Mouse (Mus musculus) gastrocnemius, postnatal 36 days (tissue): ENCODE measurements at regions not wholly inside any gene's neighbourhood (a gene's known extent, or its start where the extent isn't known, plus 50 kb on each side); places are given as distances from the start of the nearest gene placed in this dataset.

Experiments
- DNase-seq, 2 experiments: peaks; one replicate each; pipeline ENCODE4 v3.0.0; 2022
- intact Hi-C: fragments of 180-260 bp; cut with DNase I; formaldehyde crosslinking; loops from one replicate; pipeline ENCODE4 v1.15.1; 2025

- intact Hi-C loops = no loop called here
- DNase-seq = no peak
Observed at GRCm38 (mm10) chr4:12285983-12286382, 114.2 kb upstream of the Fam92a start.

DNA sequence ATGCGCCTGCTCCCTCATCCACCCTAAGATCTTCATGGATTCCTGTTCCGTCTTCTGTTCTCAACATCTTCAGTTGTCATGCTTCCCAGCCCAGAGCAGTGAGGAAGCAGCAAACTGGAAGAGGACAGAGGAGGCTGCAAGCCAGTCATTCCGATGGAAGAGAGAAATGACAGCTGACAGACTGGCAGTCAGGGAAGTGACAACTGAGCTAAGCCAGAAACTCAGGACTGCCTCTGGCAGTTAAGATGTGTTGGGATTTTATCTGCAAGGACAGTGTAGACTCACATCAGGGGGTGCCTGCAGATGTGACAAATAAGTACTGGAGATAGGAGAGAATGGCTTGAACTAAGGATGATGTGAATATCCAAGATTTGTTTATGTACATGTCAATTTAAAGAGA lies 106.1 kb upstream of the Fam92a start:
- intact Hi-C loops = no loop called here

DNA sequence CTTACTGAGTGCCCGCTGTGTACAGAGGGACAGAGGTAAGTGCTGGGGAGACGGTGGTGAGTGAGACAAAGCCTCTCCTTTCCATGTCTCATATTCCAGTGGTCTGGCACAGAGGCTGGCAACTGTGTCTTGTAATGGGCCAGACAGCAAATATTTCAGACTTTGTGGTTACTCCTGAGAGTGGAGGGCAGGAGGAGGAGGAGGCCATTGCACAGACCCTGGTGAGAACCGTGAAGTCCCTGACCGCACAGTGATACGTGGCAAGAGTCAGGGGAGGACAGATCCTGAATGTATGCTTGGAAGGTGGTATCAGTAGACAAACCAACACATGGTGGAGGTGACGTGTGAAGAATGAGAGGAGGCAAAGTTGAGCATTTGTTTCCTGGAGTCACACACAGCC lies 101.6 kb upstream of the Fam92a start:
- intact Hi-C loops = no loop called here
- no peak for DNase-seq

More for the DNA sequence above, 106.1 kb upstream of the Fam92a start:
- no peak for DNase-seq

DNA sequence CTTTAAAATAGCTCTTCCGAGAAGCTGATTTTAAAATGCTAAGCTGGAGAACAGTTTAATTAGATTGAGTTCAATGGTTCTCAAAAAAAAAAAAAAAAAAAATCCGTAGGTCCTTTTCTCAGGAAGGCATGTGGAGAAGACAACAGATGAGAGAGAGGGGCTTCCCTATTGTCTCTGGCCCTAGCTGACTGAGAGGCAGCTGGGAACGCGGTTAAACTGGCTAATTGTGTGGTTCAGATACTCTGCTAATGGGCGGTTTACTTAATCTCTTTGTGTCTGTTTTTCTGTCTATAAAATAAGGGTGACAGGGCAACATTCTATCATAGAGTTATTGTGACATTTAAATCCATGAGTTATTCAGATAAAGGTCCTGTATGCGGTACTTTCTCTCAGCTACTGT lies 101.1 kb upstream of the Fam92a start:
- intact Hi-C loops = no loop called here

GRCm38 (mm10) chr4:12272378-12272777 lies 100.6 kb upstream of the Fam92a start:
- intact Hi-C loops = no loop called here
- DNase-seq = no peak

More for the DNA sequence above, 101.1 kb upstream of the Fam92a start:
- no peak for DNase-seq

DNA sequence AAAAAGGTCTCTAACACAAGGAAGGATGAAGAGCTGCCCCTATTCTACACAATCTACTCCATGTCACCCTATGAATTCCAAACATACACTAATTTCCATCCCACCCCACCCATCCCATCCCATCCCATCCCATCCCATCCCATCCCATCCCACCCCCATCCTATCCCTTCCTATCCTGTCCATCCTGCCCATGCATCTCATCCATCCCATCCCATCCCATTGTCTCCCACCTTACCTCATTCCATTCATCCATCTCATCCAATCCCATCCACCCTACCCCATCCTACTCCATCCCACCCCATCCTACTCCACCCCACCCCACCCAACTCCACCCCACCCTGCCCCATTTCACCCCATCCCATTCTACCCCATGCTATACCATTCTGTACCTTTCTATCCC lies 91.9 kb upstream of the Fam92a start:
- DNase-seq = no peak
- intact Hi-C loops = no loop called here

GRCm38 (mm10) chr4:12263197-12263596 lies 91.4 kb upstream of the Fam92a start:
- intact Hi-C loops = no loop called here
- no peak for DNase-seq

DNA sequence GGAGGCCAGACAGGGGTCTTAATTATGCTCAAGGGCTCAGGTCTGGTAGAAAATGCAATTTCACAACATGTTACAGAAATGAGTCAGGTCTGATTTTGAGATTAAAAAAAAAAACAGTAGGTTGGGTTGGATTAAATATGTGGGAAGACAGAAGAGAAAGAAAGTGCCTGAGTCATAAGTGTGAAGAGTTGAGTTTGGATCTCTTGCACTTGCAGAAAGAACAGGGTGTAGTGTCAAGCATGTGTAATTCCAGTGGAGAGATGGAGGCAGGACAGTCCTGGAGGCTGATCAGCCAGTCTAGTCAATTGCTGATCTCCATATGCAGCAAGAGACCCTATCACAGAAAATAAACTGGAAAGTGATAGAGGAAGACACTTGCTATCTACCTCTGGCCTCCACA lies 76.2 kb upstream of the Fam92a start:
- intact Hi-C loops = no loop called here
- no peak for DNase-seq

- intact Hi-C loops = no loop called here
- no peak for DNase-seq
Observed at GRCm38 (mm10) chr4:12246595-12246994, 74.8 kb upstream of the Fam92a start.

GRCm38 (mm10) chr4:12240941-12241571 lies 69.2 kb upstream of the Fam92a start:
- intact Hi-C loops = loop anchor here (5.0 kb wide), 1 partner anchor 1536 kb away; no protein-coding TSS in a partner anchor
- DNase-seq = peak; percentile 15 to 28

DNA sequence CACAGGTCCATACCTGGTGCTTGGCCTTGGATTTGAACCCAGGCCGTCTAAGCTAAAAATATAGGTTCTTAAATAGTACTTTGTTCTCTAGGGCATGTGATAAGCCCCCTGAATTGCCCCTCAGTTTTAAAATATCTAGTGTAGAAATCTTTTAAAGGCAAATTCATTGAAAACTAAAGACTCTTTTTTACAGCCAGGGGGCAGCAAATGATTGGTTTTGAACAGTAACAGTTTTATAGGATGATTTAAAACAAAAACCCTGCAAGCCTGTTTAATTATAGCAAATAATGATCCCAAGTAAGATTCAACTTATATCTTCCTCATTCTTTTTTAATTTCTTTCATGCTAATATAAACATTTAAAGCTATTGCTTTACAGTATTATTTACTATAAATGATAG lies 58.9 kb upstream of the Fam92a start:
- intact Hi-C loops = no loop called here
- DNase-seq = no peak
